Mouse (Mus musculus) cerebellum, adult 11-12 months (tissue): ENCODE results near the gene Cnot11.
"Not testable (repeated sequence)": the region's sequence is repeated elsewhere in the genome, so short reads cannot be mapped to it uniquely, and the experiment has no call there.

Experiments used
- DNase-seq: peaks from one replicate; pipeline ENCODE4 v3.0.0; 2022

Cnot11 gene

GRCm38 (mm10) chr1:39581215-39581614, 46.4 kb downstream of the Cnot11 start:
- no peak for DNase-seq

- no peak for DNase-seq
Observed at GRCm38 (mm10) chr1:39583173-39583572, 48.4 kb downstream of the Cnot11 start.

GRCm38 (mm10) chr1:39585416-39585815, 50.6 kb downstream of the Cnot11 start:
- no peak for DNase-seq

GRCm38 (mm10) chr1:39590193-39590592, 55.4 kb downstream of the Cnot11 start:
- no peak for DNase-seq

GRCm38 (mm10) chr1:39591557-39591956, 56.8 kb downstream of the Cnot11 start:
- not testable (repeated sequence) for DNase-seq

GRCm38 (mm10) chr1:39592090-39592489, 57.3 kb downstream of the Cnot11 start:
- no peak for DNase-seq

GRCm38 (mm10) chr1:39593836-39594235, 59.0 kb downstream of the Cnot11 start:
- no peak for DNase-seq
